Mouse (Mus musculus) frontal cortex, adult 2 months (tissue): Measurements from ENCODE around the gene Gnl1. TPM values are rescaled to one million over a fixed set of nuclear protein-coding genes. Genes with fewer than 3 reads are reported as not detected.
A peak's percentile ranks its signal among the peaks of the same experiment; 100 is the strongest.
"Not testable (repeated sequence)": the region's sequence is repeated elsewhere in the genome, so short reads cannot be mapped to it uniquely, and the experiment has no call there.

ENCODE experiments used
- DNase-seq, 2 experiments: peaks; one replicate each; pipeline ENCODE4 v3.0.0; 2022; ENCODE audit warnings: low spot score in 1 of 2; ENCODE audit errors: extremely low spot score in 1 of 2
- polyA plus RNA-seq: library from polyadenylated mRNA; depleted of rRNA; stranded (reverse); fragments of >200 nt; gene quantifications from 2 replicates; pipeline ENCODE4 v1.2.3, GENCODE M21; 2012

The Gnl1 gene
- polyA plus RNA-seq, 1 experiment, result 132 TPM

DNA sequence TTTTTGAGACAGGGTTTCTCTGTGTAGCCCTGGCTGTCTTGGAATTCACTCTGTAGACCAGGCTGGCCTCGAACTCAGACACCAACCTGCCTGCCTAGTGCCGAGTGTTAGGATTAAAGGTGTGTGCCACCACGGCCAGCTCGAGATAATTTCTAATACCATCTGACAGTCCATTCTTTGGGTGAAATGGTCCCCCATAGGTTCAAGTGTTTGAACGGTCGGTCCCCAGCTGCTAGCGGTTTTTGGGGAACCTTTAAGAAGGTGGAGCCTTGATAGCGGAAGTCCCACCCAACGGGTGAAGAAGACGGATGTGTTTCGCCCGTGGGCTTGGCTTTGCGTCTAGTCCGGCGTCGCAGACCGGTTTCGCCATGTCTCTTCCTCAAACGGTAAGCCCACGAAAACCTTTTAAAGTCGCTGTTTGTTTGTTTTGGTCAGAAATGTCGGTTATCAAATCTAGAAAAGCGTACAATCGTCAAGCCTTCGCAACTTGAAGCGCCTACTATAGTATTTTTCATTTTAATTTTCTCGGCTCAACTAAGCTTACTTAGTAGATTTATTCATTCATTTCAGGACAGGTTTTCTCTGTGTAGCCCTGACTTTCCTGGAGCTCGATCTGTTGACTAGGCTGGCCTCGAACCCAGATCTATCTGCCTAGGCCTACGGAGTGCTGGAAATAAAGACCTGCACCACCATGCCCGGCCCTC lies 14.7 kb downstream of the Gnl1 start:
- DNase-seq, result peak; percentile 73 to 89

DNA sequence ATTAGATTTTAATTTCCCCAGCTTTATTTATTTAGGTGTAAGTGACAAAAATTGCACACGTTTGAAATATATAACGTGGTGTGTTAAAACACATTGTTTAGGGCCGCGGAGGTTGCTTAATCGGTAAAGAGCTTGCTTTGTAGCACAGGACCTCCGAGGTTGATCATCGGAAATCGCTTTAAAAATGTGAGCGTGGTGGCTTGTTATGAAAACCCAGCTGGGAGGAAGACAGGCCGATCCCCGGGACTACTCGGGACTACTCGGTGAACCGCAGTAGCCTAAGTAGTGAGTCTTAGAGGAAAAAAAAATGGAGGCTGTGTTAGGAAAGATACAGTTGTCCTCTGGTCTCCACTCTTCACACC lies 15.2 kb downstream of the Gnl1 start:
- DNase-seq, result no peak

DNA sequence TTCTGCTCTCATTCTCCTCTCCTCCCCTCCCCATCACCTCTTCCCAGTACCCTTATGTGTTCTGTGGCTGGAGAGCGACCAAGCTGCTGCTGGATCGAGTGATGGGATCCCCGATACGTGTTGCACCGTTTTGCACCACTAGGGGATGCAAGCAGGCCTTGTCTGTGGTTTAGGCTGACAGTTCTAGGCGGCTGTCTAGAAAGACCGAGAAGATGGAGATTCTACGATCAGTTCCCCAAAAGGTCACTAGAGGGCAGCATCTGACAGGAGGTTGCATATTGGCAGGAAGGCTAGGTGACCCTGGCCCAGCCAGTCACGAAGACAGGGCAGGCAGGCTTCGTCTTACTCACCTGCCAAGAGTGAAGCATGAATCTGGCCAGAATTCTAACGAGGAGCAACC lies 17.3 kb downstream of the Gnl1 start:
- DNase-seq, result peak; percentile 90 to 100

DNA sequence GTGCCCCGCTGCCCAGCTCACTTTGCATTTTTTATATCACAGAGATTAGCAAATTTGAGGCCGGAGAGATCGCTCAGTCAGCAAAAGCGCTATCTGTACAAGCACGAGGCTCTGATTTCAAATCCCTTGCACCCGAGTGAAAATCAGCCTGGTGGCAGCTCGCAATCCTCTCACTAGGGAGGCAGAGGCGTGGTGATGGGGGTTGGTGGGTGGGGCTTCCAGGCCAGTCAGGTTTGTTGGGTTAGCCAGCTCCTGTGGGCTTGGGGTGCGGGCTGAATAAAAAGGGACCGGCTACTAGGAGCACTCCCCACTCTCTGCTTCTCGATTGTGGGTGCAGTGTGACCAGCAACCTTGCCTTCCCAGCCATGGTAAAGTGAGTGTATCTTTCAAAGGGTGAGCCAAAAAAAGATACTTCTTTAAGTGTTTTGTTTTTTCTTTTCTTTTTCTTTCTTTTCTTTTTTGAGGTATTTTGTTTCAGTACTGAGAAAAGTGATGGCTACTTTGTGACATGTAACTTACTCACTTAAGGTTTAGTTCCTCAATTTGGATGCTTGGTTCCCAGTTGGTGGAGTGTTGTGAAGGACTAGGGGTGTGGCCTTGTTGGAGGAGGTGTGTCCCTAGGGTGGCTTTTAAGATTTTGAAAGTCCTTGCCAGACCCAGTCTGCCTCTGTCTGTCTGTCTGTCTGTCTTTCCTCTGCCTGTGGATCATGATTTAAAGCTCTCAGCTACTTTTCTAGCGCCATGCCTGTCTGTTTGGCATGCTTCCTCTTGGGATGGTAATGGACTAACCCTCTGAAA lies 18.3 kb downstream of the Gnl1 start:
- DNase-seq, result no peak

DNA sequence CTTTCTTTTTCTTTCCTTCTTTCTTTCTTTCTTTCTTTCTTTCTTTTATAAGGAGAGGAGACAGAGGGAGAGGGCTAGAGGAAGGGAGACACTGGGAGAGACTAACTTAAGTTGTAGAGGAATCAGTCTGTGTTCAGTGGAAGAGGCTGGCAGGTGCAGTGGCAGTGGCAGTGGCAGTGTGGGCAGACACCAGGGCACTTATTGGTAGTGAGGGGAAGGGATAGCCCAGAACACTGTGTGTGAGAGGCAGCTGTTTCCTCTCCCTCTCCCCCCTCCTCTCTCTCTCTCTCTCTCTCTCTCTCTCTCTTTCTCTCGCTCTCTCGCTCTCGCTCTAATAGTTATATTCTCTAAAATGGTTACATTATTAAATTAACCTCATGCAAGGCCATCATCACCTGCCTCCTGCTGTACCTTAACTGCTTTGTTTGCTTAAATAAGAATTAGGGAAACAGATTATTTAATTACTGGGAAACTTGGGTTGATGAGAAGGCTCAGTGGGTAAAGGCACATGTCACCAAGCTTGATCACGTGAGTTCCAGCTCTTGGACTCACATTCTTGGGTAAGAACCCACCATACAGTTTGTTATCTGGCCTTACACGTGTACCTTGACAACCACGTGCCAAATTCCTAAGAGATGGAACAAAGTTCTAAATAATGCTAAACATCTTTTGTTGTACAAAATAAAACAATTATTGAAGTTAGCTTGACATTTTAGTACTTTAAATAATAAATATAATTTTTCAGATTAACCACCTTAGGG lies 19.1 kb downstream of the Gnl1 start:
- DNase-seq, result no peak

DNA sequence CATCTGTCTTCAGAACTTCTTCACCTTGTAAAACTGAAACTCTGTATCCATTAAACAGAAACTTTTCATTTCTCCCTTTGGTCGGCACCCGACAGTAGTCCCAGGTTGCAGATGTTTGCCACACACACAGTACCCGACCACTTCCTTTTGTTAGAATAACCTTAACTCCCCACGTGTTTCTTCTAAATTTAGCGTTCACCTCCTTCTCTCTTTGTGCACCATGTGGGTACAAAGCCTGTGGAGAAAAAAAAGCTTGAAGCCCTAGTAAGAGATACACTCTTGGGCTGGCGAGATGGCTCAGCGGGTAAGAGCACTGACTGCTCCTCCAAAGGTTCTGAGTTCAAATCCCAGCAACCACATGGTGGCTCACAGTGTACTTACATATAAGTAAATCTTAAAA lies 19.7 kb downstream of the Gnl1 start:
- DNase-seq, result no peak

DNA sequence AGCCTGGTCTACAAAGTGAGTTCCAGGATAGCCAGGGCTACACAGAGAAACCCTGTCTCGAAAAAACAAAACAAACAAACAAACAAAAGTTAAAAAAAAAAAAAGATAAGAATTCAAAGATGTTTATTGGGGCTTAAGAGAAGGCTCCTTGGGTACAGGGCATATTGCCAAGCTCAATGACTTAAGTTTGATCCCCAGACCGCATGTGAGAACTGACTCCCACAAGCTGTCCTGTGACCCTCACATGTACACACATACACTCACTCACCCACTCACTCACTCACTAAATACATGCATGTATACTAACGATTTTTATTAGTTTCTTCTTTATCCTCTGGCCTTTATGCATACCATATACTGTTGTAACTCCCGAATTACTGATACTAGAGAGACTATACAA lies 20.7 kb downstream of the Gnl1 start:
- DNase-seq, result no peak

DNA sequence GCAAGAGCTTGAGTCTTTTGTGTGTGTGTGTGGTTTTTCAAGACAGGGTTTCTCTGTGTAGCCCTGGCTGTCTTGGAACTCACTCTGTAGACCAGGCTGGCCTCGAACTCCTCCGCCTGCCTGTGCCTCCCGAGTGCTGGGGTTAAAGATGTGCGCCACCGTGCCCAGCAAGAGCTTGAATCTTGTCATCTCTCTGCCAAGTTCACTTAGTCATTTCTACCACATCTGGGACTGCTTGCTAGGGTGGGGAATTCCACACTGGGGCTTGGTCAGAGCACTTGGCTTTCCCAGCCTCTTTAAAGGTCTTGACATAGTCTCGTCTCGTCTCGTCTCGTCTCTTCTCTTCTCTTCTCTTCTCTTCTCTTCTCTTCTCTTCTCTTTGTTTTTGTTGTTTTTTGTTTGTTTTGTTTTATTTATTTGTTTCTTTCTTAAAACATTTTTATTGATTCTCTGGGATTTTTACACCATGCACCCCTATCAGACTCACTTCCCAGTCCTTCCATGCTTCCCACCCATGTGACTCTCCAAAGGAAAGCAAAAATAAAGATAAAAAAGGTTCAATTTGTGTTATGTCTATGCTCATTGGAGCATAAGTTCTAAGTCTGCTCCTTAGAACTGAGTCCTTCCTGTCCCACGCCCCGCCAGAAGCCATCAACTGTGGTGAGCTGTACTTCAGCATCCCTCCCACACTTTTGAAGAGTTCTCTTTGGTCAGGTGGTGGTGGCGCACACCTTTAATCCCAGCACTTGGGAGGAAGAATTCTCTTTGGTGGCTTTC lies 21.7 kb downstream of the Gnl1 start:
- DNase-seq, result no peak

DNA sequence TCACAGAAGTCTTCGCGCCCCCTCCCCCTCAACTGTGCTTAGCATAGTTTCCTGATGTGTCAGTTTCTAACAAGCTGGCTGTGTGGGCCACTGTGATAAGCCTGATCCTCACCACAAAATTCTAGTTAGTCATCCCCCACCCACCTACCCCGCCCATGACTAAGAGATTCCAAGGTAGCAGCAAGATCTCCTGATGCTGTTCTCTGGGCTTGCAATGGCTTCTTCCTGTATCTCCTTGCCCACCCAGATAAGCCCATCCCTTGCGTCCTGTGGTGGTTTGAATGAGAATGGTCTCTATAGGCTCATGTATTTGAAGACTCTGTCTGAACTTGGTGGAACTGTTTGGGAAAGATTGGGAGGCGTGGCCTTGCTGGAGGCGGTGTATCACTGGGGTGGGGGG lies 22.3 kb downstream of the Gnl1 start:
- DNase-seq, result peak in 1 of 2 experiments; percentile 72

DNA sequence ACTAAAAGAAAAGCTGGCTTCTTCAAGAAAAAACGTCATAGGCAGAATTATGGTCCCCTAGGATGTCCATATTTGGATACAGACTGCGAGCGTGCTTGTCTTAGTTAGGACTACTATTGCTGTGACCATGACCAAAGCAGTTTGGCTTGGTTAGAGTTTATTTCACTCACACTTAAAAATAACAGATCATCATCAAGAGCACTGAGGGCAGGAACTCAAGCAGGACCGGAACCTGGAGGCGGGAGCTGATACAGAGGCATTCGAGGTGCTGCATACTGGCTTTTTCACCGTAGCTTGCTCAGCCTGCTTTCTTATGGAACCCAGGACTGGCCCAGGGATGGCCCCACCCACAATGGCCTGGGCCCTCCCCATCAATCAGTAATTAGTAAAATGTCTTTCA lies 23.7 kb downstream of the Gnl1 start:
- DNase-seq, result no peak

DNA sequence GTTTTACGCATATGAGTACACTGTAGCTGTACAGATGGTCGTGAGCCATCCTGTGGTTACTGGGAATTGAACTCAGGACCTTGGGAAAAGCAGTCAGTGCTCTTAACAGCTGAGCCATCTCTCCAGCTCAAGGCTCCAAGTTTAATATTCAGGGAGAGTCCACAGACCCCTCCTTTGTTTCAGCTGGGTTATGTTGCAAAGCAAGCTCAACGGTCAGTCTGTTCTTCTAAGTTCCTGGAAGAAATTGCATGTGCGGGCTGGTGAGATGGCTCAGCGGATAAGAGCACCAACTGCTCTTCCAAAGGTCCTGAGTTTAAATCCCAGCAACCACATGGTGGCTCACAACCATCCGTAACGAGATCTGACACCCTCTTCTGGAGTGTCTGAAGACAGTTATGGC lies 24.8 kb downstream of the Gnl1 start:
- not testable (repeated sequence) for DNase-seq

DNA sequence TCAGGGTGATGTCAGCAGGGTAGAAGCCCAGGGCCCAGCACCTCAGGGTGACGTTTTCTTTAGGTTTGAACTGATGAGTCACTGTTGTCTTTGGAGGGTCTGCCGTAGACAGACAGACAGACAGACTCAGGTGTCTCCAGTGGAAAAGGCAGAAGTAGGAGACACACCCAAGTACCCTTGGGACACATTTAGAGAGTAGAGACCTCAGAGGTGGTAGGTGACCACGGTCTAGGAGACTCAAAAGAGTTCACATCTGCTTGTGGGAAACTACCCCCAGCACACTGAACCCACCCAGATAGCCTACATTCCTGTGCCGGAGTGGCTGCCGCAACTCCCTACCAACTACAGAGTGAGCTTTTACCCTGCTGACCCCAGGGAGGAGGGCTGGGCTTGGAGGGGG lies 35.3 kb downstream of the Gnl1 start:
- DNase-seq, result no peak

DNA sequence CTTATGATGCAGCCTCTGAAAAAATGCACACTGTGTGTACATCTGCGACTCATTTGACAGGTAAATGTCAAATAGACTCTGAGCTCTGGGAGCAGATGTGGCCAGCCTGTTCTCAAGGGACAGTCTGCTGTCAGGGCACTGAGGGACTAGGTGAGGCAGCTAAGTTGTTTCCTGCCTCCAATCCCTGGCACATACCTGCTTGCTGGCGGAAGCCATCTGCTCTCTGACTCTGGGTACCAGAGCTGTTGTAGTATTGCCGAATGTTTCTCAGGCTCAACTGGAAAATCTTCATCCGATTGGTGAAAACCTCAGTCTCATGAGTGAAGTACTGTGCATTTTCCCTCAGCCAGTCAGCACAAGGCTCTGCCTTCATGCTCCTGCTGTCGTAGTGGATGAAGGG lies 37.4 kb downstream of the Gnl1 start:
- no peak for DNase-seq

DNA sequence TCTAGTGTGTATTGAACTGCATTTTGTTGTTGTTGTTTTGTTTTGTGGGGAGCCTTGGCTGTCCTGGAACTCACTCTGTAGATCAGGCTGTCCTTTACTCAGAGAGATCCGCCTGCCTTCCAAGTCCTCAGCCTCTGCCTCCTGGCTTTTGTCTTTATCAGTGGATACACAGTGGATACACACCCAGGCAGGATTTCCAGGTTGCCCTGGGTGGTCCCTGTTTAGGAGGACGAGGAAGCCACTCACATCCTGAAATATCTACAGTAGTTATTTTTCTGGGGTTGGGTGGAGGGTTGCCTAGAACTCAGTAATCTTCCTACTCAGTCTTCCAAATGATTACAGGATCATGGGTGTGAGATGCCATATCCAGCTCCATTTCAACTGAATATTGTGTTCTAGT lies 39.3 kb downstream of the Gnl1 start:
- no peak for DNase-seq

DNA sequence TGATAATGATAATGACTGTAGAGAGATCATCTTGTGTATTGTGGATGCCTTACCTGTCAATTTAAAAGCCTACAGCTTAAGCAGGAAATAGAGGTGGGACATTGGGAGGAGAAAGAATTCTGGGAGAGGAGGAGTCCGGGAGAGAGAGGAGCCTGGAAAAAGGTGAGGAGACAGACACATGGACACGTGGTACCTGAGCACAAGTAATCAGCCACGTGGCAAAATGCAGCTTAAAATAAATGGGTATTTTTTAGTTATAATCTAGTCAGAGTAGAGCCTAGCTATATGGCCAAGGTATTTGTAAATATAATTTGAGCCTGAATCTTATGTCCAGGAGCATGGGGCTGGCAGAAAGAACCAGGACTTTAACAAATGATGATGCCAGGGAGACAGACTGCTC lies 39.9 kb downstream of the Gnl1 start:
- DNase-seq, result no peak

DNA sequence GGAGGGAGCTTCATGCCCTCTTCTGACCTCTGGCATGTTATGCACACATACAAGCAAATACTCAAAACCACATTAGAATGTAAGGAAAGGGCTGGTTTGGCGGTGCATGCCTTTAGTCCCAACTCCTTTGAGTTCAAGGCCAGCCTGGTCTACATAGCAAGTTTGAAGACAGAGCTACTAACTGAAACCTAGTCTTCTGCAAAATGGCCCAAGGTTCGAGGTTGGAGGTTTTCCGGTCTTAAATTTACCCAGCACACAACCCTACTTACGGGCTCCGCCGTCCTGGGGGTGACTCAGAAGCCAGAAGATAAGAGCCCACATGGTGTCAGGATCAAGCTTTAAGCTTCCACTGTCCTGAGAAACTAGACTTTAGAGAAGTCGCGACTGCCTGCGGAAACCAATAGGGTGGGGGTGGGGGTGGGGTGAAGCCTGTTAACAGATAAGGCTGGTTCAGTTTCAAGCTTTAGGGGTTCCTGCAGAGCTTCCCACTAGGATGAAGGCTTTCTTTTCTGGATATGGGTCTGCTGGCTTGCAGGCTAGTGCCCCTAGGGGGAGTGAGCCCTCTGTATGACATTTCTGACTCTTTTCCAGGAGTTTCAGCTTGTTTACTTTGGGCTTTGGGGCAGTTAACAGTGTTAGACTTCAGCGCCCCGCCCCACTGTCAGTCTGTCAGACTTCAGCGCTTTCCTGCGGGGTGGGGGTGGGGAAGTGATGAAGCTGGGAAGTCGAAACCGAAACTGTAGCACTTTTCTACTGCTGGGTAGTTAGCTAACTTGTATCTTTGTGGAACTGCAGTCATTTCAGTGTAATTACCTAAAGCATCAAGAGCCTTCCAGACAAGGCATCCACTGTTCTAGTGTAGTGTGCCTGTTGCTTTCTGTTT lies 40.8 kb downstream of the Gnl1 start, which contains the start of gene H2-T24:
Gene H2-T24, minus strand, starts transcription at position 370 of the 883 bp plus-strand sequence.
- DNase-seq, result no peak

DNA sequence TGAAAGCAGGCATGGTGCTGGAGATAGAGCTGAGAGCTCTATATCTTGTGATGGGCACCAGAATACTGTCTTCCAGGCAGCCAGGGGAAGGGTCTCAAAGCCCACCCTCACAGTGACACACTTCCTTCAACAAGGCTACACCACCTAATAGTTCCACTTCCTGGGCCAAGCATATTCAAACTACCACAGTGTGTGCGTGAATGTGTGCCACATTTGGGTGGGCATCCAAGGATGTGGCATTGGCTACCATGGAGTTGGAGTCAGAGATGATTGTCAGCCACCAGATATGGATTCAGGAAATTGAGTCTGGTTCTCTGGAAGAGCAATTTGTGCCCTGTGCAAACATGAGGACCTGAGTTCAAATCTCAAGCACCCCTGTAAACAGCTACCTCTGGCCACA lies 41.7 kb downstream of the Gnl1 start:
- no peak for DNase-seq

DNA sequence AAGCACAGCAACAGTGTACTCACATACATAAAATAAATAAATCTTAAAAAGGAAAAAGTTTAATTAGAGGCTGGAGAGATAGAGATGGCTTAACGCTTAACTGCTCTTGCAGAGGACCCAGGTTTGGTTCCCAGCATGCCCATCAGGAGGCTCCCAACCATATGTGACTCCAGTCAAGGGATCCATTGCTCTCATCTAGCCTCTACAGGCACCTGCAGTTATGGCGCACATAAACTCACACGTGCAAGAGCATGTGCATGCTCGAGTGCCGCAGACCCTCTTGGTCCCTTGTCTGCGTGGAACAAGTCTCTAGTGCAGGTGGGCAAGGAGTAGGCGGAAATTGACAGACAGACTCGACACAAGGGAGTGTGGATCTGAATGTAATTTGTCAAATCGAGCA lies 42.4 kb downstream of the Gnl1 start:
- no peak for DNase-seq

DNA sequence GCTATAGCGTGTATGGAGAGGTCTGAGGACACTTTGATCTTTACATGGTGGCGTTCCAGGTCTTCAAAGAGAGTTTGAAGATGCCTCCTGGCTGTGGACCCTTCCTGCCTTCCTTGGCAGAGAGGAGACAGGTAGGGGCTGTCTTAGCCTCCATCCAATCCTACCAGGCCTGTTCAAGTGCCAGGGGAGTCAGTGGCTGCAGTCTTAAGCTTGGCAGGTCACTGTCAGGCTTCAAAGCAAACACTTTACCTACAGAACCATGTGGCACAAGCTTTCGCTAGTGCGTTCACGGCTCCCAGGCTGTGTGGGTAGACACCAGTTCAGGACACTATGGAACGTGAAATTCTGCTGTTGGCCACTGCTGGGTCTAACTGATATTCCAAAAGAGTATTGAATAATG lies 43.3 kb downstream of the Gnl1 start:
- no peak for DNase-seq
